Mouse (Mus musculus) spleen, adult 2 months (tissue): ENCODE data around the gene Ireb2.

Source experiments
- CTCF ChIP-seq: fragments of 200-500 bp; IDR thresholded peaks from 2 replicates; pipeline ENCODE4 v1.5.1; 2011; ENCODE audit warnings: mild to moderate bottlenecking, inconsistent platforms; ENCODE audit not compliant: insufficient read depth, insufficient read length, insufficient replicate concordance; ENCODE audit errors: extremely low read depth
- POLR2A ChIP-seq: fragments of 200-500 bp; IDR thresholded peaks from 2 replicates; pipeline ENCODE4 v1.6.1; 2011; ENCODE audit warnings: low read depth, low read length, inconsistent platforms

GRCm38 (mm10) chr9:54833831-54834230 is 29.8 kb upstream of the Ireb2 start:
- TF ChIP-seq CTCF (no peak), POLR2A (no peak)
